Mouse (Mus musculus): ENCODE results near the gene Mblac2. TPM values are rescaled to one million over a fixed set of nuclear protein-coding genes. Genes with fewer than 3 reads are reported as not detected.

The Mblac2 gene
- total and polyA plus RNA-seq, 3 experiments: 0.62 to 7.8 (median 6.1) TPM

GRCm38 (mm10) chr13:81744092-81744396 is 32.9 kb downstream of the Mblac2 start:
- no peaks in the 10 kb centered on the region for H3K27me3 ChIP-seq (ENCODE audit: insufficient read depth, low read length)
- ATAC-seq (ENCODE audit: extremely low read depth, insufficient number of reproducible peaks, low FRiP score, poor library complexity, severe bottlenecking) (no peak), DNase-seq (ENCODE audit: low spot score) (no peak)
- no peak overlapping the region; the same call in 1 of the 2 replicates for H3K4me3 ChIP-seq (ENCODE audit: low read depth, low read length)
- peaks cover 40% of the 10 kb centered on the region for H3K4me1 ChIP-seq (ENCODE audit: insufficient read depth, low read depth, low read length)
- TF ChIP-seq POLR2AphosphoS5 (IDR thresholded peaks at IDR 0.05; ENCODE audit: insufficient replicate concordance, low read depth, low read length) (no peak), GATA1 (IDR thresholded peaks at IDR 0.05; ENCODE audit: borderline replicate concordance, low read length) (no peak), CTCF (IDR thresholded peaks at IDR 0.05; ENCODE audit: low read depth, low read length) (no peak), GATA2 (IDR thresholded peaks at IDR 0.05; ENCODE audit: borderline replicate concordance, low read depth, low read length) (no peak), TAL1 (conservative IDR thresholded peaks at IDR 0.05; ENCODE audit: low read depth, low read length) (no peak)
- H3K9me3 ChIP-seq (replicated peaks): no peaks in the 10 kb centered on the region; the same call in 1 of the 2 replicates
- H3K36me3 ChIP-seq (replicated peaks): no peaks in the 10 kb centered on the region

DNA sequence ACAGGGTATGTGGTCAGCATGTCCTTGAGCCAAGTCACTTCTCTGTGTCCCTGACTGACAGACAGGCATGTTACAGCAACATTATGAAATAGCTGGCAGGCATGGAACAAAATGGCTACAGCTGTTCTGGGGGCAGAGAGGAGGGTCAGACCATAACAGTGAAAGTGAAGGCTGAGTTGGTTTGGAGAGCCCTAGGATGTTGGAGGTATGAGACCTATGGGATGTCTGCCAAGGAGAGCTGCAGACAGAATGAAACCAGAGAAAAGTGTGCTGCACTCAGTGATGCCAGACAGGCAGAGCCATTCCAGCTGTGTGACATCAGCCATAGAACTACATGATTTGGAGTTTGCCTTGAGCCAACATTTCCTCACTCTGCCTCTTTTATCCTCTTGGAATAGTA is 43.7 kb downstream of the Mblac2 start:
- DNase-seq (ENCODE audit: low spot score) (no peak), ATAC-seq (ENCODE audit: extremely low read depth, insufficient number of reproducible peaks, low FRiP score, poor library complexity, severe bottlenecking) (no peak)
- Histone ChIP-seq H3K27me3 (ENCODE audit: insufficient read depth, low read length) (no peaks in the 10 kb centered on the region), H3K36me3 (replicated peaks) (peaks cover 1% of the 10 kb centered on the region), H3K4me3 (ENCODE audit: low read depth, low read length) (no peak overlapping the region), H3K9me3 (replicated peaks) (no peaks in the 10 kb centered on the region), H3K4me1 (ENCODE audit: insufficient read depth, low read depth, low read length) (peaks cover 6% of the 10 kb centered on the region)
- TF ChIP-seq GATA2 (IDR thresholded peaks at IDR 0.05; ENCODE audit: borderline replicate concordance, low read depth, low read length) (no peak), POLR2AphosphoS5 (IDR thresholded peaks at IDR 0.05; ENCODE audit: insufficient replicate concordance, low read depth, low read length) (no peak)

DNA sequence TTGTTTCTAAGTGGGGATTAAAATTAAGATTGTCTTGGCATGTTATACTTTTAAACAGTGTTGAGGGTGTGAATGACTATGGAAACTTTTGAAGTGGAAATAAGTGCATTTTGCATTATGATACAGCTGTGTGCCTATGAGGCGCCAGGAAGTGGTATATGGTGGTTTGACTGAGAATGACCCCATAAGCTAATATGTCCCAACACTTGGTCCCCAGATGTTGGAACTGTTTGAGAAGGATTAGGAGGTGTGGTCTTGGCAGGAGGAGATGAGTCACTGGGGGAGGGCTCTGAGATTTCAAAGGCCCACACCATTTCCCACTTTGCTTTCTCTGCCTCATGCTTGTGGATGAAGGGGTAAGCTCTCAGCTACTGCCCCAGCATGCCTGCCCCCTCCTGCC is 44.2 kb downstream of the Mblac2 start:
- Histone ChIP-seq H3K9me3 (replicated peaks) (no peaks in the 10 kb centered on the region), H3K27me3 (ENCODE audit: insufficient read depth, low read length) (no peaks in the 10 kb centered on the region), H3K4me1 (ENCODE audit: insufficient read depth, low read depth, low read length) (peaks cover 6% of the 10 kb centered on the region), H3K36me3 (replicated peaks) (no peaks in the 10 kb centered on the region), H3K4me3 (ENCODE audit: low read depth, low read length) (no peak overlapping the region)
- ATAC-seq (ENCODE audit: extremely low read depth, insufficient number of reproducible peaks, low FRiP score, poor library complexity, severe bottlenecking) (no peak), DNase-seq (ENCODE audit: low spot score) (no peak)
- no peak for TF ChIP-seq POLR2AphosphoS5 (IDR thresholded peaks at IDR 0.05; ENCODE audit: insufficient replicate concordance, low read depth, low read length)
- no peak for TF ChIP-seq GATA2 (IDR thresholded peaks at IDR 0.05; ENCODE audit: borderline replicate concordance, low read depth, low read length)
- no peak for TF ChIP-seq TAL1 (conservative IDR thresholded peaks at IDR 0.05; ENCODE audit: low read depth, low read length)
- no peak for TF ChIP-seq GATA1 (IDR thresholded peaks at IDR 0.05; ENCODE audit: borderline replicate concordance, low read length)
- no peak for TF ChIP-seq CTCF (IDR thresholded peaks at IDR 0.05; ENCODE audit: low read depth, low read length)

- no peak for DNase-seq (ENCODE audit: low spot score)
- Histone ChIP-seq H3K4me1 (ENCODE audit: insufficient read depth, low read depth, low read length) (peaks cover 13% of the 10 kb centered on the region), H3K4me3 (ENCODE audit: low read depth, low read length) (no peak overlapping the region), H3K36me3 (replicated peaks) (no peaks in the 10 kb centered on the region), H3K9me3 (replicated peaks) (no peaks in the 10 kb centered on the region), H3K27me3 (ENCODE audit: insufficient read depth, low read length) (no peaks in the 10 kb centered on the region)
- no peak for TF ChIP-seq GATA1 (IDR thresholded peaks at IDR 0.05; ENCODE audit: borderline replicate concordance, low read length)
- TF ChIP-seq TAL1 (conservative IDR thresholded peaks at IDR 0.05; ENCODE audit: low read depth, low read length): no peak
- TF ChIP-seq POLR2AphosphoS5 (IDR thresholded peaks at IDR 0.05; ENCODE audit: insufficient replicate concordance, low read depth, low read length): no peak
- TF ChIP-seq GATA2 (IDR thresholded peaks at IDR 0.05; ENCODE audit: borderline replicate concordance, low read depth, low read length): no peak
- no peak for TF ChIP-seq CTCF (IDR thresholded peaks at IDR 0.05; ENCODE audit: low read depth, low read length)
- ATAC-seq (ENCODE audit: extremely low read depth, insufficient number of reproducible peaks, low FRiP score, poor library complexity, severe bottlenecking): no peak
These were observed 46.0 kb downstream of the Mblac2 start for GRCm38 (mm10) chr13:81757058-81757660.

DNA sequence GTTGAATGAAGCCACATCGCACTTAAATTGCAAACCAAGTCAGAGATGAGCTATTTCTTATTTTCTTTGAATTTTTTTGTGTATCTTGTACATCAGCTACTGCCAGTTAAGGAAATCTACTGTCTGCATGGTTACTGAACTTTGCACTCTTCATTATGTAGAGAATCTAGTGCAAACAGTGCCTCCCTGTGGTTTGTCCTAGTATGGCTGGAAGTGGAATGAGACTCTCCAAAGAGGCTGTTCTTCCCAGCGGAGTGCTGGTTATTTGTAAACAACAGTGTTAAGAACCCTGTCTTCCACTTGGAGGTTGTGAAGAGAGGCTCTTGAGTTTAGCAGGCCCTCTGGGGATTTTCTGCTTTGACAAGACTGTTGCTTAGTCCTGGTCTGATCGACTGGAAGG is 49.2 kb downstream of the Mblac2 start:
- no peaks in the 10 kb centered on the region for H3K9me3 ChIP-seq (replicated peaks)
- H3K27me3 ChIP-seq (ENCODE audit: insufficient read depth, low read length): peaks cover 4% of the 10 kb centered on the region; the same call in 1 of the 2 replicates
- DNase-seq (ENCODE audit: low spot score): peak; percentile 3
- H3K4me1 ChIP-seq (ENCODE audit: insufficient read depth, low read depth, low read length): peaks cover 15% of the 10 kb centered on the region
- no peaks in the 10 kb centered on the region for H3K36me3 ChIP-seq (replicated peaks)
- no peak overlapping the region for H3K4me3 ChIP-seq (ENCODE audit: low read depth, low read length)
- TF ChIP-seq CTCF (IDR thresholded peaks at IDR 0.05; ENCODE audit: low read depth, low read length) (peak; percentile 58; the same call in 1 of the 2 replicates), GATA2 (IDR thresholded peaks at IDR 0.05; ENCODE audit: borderline replicate concordance, low read depth, low read length) (no peak)
- ATAC-seq (ENCODE audit: extremely low read depth, insufficient number of reproducible peaks, low FRiP score, poor library complexity, severe bottlenecking): peak; percentile 84

- peak; percentile 11 for DNase-seq (ENCODE audit: low spot score)
- H3K27me3 ChIP-seq (ENCODE audit: insufficient read depth, low read length): peaks cover 4% of the 10 kb centered on the region; the same call in 1 of the 2 replicates
- H3K9me3 ChIP-seq (replicated peaks): no peaks in the 10 kb centered on the region
- no peak for ATAC-seq (ENCODE audit: extremely low read depth, insufficient number of reproducible peaks, low FRiP score, poor library complexity, severe bottlenecking)
- H3K36me3 ChIP-seq (replicated peaks): no peaks in the 10 kb centered on the region
- peaks cover 15% of the 10 kb centered on the region for H3K4me1 ChIP-seq (ENCODE audit: insufficient read depth, low read depth, low read length)
- no peak overlapping the region for H3K4me3 ChIP-seq (ENCODE audit: low read depth, low read length)
- TF ChIP-seq CTCF (IDR thresholded peaks at IDR 0.05; ENCODE audit: low read depth, low read length) (peak; percentile 39; the same call in 1 of the 2 replicates), TAL1 (conservative IDR thresholded peaks at IDR 0.05; ENCODE audit: low read depth, low read length) (no peak)
These were observed 50.5 kb downstream of the Mblac2 start for GRCm38 (mm10) chr13:81761566-81762186.
